Mouse (Mus musculus) C2C12 (cell line): Measurements from ENCODE around the gene Fnip2.

Experiments
- CTCF ChIP-seq: IDR thresholded peaks from one replicate; pipeline ENCODE4 v1.5.1; 2011; ENCODE audit not compliant: control insufficient read depth, insufficient read depth, insufficient read length
- MAX ChIP-seq: IDR thresholded peaks from one replicate; pipeline ENCODE4 v1.6.1; 2011; ENCODE audit warnings: mild to moderate bottlenecking, control low read depth
- USF1 ChIP-seq: IDR thresholded peaks from one replicate; pipeline ENCODE4 v1.6.1; 2011; ENCODE audit warnings: low read depth, mild to moderate bottlenecking, control low read depth, moderate library complexity

GRCm38 (mm10) chr3:79548681-79549437, 18.7 kb downstream of the Fnip2 start:
- no peak for TF ChIP-seq CTCF
- no peak for TF ChIP-seq USF1
- no peak for TF ChIP-seq MAX
